Mouse (Mus musculus) heart, embryonic 13.5 days (tissue): ENCODE measurements around the gene Lgals2. TPM values are rescaled to one million over a fixed set of nuclear protein-coding genes. Genes with fewer than 3 reads are reported as not detected.

ENCODE experiments used
- ATAC-seq: fragments of 200-750 bp; cut with Nextera tagmentation; 2 replicates; pipeline ENCODE4 v1.8.0; 2017; ENCODE audit warnings: moderate TSS enrichment; ENCODE audit not compliant: insufficient number of reproducible peaks, low FRiP score, low TSS enrichment; ENCODE audit errors: extremely low read depth
- H3K27ac ChIP-seq: fragments of 300-500 bp; sonication (generic); replicated peaks from 2 replicates; pipeline ENCODE4 v1.5.1; 2015; ENCODE audit warnings: moderate library complexity, mild to moderate bottlenecking, inconsistent platforms
- H3K27me3 ChIP-seq: fragments of 300-500 bp; sonication (generic); replicated peaks from 2 replicates; pipeline ENCODE4 v1.6.1; 2015; ENCODE audit warnings: mild to moderate bottlenecking, inconsistent platforms
- H3K36me3 ChIP-seq: fragments of 300-500 bp; sonication (generic); 2 replicates; pipeline ENCODE4 v1.6.1; 2015; ENCODE audit warnings: mild to moderate bottlenecking, inconsistent platforms
- H3K4me1 ChIP-seq: fragments of 300-500 bp; sonication (generic); 2 replicates; pipeline ENCODE4 v1.6.1; 2015; ENCODE audit warnings: inconsistent platforms
- H3K4me2 ChIP-seq: fragments of 300-500 bp; sonication (generic); 2 replicates; pipeline ENCODE4 v1.6.1; 2015; ENCODE audit warnings: inconsistent platforms, mild to moderate bottlenecking, moderate library complexity
- H3K4me3 ChIP-seq: fragments of 300-500 bp; sonication (generic); 2 replicates; pipeline ENCODE4 v1.5.1; 2015; ENCODE audit warnings: moderate library complexity, mild to moderate bottlenecking, inconsistent platforms
- H3K9ac ChIP-seq: fragments of 300-500 bp; sonication (generic); 2 replicates; pipeline ENCODE4 v1.6.1; 2015; ENCODE audit warnings: inconsistent platforms, mild to moderate bottlenecking, moderate library complexity
- H3K9me3 ChIP-seq: fragments of 300-500 bp; sonication (generic); 2 replicates; pipeline ENCODE4 v1.6.1; 2016; ENCODE audit warnings: inconsistent platforms
- WGBS: fragments of 180-500 bp; shearing (Covaris S2); methylation state at CpG from one replicate; pipeline ENCODE4 v1.1.7; 2015; ENCODE audit warnings: mixed read lengths; 5-methylcytosine and 5-hydroxymethylcytosine counted together
- polyA plus RNA-seq: library from polyadenylated mRNA; unstranded; fragments of >200 nt; fragmentation: Nextera tagmentation; extraction: Ambion mirVana; gene quantifications from 2 replicates; pipeline ENCODE4 v1.2.1, GENCODE M21; 2015

Gene Lgals2
- polyA plus RNA-seq, 1 experiment from 2014 or later: not detected

DNA sequence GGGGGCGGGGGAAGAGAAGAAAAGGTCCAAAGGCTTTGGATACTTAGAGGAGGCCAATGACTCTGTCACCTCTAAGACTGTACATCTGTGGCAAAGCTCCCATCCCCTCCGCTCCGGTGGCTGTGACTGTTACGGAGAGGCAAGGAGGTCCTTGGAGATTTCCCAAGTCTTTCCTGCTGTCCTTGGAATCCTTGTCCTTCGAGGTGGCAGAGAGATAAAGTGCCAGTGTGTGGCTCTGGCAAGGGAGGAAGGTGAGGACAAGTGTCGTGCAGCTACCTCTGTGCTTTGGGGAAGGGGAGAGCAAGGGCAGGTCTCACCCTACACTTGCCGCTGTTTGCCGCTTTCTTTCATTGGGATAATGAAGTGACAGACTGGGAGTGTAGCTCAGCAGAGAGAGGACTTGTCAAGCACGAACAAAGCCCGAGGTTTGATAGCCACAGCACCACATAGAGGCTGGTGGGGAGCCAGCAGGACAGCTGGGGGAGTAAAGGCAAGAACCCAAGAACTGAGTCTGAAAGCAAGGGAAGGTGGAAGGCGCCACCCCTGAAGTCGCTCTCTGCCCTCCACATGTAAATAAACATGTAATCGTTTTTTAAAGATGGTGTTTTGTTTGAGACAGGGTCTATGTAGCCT is 18.6 kb upstream of the Lgals2 start:
- Histone ChIP-seq H3K9me3 (no peaks in the 10 kb centered on the region), H3K27ac (no peak overlapping the region), H3K27me3 (no peaks in the 10 kb centered on the region), H3K4me1 (peaks cover 32% of the 10 kb centered on the region), H3K36me3 (no peaks in the 10 kb centered on the region), H3K4me3 (no peak overlapping the region), H3K4me2 (no peak overlapping the region), H3K9ac (peak overlapping the region; percentile 57; the same call in 1 of the 2 replicates)
- 41% methylated on average over 13 of the region's 13 CpGs for WGBS
- no peak for ATAC-seq

DNA sequence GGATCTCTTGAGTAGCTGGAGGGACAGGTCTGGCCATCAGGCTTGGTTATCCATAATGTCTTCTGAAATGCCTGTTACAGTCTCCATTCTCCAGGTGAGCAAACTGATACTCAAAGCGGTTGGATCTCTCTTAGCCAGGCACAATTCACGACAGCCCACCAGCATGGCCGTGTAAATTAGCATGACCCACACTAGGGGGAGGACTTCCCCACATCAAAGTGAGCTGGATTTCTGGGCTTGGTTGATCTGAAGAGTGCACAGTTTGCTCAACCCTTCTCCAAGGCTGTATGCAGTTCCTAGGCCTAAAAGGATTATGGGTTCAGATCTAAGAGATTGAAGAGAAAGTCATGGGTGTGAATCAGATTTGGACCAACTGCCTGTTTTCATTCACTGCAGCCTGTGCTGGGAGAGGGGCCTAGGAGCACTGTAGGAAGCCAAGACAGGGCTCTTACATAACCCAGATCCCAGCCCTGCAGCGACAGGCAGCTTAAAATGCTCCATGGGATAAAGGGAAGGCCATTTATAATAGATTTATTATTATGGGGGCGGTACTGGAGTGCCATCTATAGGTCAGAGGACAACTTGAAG is 16.8 kb upstream of the Lgals2 start:
- ATAC-seq: no peak
- no peak overlapping the region for H3K4me3 ChIP-seq
- no peaks in the 10 kb centered on the region for H3K36me3 ChIP-seq
- peaks cover 33% of the 10 kb centered on the region for H3K4me1 ChIP-seq
- no peaks in the 10 kb centered on the region for H3K27me3 ChIP-seq
- 47% methylated on average over 5 of the region's 5 CpGs for WGBS
- H3K27ac ChIP-seq: no peak overlapping the region
- H3K9ac ChIP-seq: 0 out of 2 replicates have a peak overlapping the region, but pooled peaks have one; percentile 10
- H3K4me2 ChIP-seq: no peak overlapping the region
- H3K9me3 ChIP-seq: no peaks in the 10 kb centered on the region

DNA sequence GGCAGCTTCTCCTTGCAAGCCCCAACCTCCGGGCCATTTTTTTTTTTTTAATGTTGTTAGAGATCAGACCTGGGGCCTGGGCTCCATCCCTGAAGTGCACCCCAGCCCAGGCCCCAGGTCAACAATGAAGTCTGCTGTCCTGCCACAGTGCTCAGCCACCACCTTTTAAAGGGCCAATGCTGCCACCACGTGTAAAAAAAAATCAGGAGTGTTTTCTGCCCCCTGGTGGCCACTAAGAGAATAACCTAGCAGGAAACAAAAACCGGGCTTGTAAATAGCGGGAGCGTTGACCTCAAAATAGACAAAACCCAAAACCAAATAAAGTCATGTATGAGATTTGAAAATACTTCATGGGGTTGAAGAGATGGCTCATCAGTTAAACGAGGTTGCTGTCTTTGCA is 14.4 kb upstream of the Lgals2 start:
- 25% methylated on average over 6 of the region's 6 CpGs for WGBS
- no peak overlapping the region for H3K4me2 ChIP-seq

DNA sequence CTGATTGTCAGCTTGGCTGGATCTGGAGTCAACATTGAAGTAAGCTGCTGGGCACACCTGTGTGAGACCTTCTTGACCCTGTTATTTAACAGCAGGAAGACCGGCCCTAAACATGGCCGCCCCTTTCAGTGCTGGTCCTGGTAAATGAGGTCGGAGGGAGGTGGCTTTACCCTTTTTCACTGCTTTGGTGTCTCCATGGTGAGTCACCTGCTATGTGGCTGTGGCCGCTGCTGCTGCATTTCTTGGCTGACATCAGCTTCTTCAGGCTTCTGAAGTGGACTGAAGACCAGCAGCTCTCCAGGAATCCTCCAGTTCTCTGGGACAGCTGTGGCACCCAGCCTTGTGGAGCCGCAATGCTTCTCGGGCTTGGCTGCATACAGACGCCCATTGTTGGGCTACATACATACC is 13.5 kb upstream of the Lgals2 start:
- Histone ChIP-seq H3K4me1 (peaks cover 18% of the 10 kb centered on the region), H3K9ac (peak overlapping the region; percentile 6; the same call in 1 of the 2 replicates), H3K27ac (peak overlapping the region; percentile 84), H3K9me3 (no peaks in the 10 kb centered on the region), H3K4me3 (no peak overlapping the region), H3K4me2 (peak overlapping the region; percentile 11; the same call in 1 of the 2 replicates), H3K27me3 (no peaks in the 10 kb centered on the region), H3K36me3 (no peaks in the 10 kb centered on the region)
- no peak for ATAC-seq
- WGBS: 66% methylated on average over 7 of the region's 7 CpGs

More for the DNA sequence above, 14.4 kb upstream of the Lgals2 start:
- peaks cover 17% of the 10 kb centered on the region for H3K4me1 ChIP-seq
- H3K27me3 ChIP-seq: no peaks in the 10 kb centered on the region
- no peak for ATAC-seq
- H3K4me3 ChIP-seq: no peak overlapping the region
- H3K36me3 ChIP-seq: no peaks in the 10 kb centered on the region
- no peak overlapping the region for H3K27ac ChIP-seq
- H3K9ac ChIP-seq: no peak overlapping the region
- no peaks in the 10 kb centered on the region for H3K9me3 ChIP-seq

DNA sequence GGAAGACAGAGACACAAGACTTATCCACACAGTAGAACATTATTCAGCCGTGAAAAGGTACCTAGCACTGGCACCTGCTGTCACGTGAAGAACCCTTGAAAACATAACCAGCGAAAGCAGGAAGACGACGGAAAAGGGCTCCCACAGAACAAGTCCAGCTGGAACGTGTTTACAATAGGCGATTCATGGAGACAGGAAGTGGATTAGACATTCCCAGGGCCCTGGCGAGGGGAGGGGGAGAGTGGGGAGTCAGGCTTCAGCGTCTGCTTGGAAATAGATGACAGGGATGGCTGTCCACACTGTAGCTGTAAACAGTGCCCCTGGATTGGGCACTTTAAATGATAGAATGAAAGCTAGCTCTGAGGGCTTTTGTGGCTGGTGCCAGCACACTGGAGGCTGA is 13.1 kb upstream of the Lgals2 start:
- Histone ChIP-seq H3K4me2 (peak overlapping the region; percentile 11; the same call in 1 of the 2 replicates), H3K27me3 (no peaks in the 10 kb centered on the region), H3K4me1 (peaks cover 19% of the 10 kb centered on the region), H3K36me3 (no peaks in the 10 kb centered on the region), H3K9me3 (no peaks in the 10 kb centered on the region), H3K9ac (peak overlapping the region; percentile 6; the same call in 1 of the 2 replicates), H3K27ac (peak overlapping the region; percentile 84), H3K4me3 (no peak overlapping the region)
- 32% methylated on average over 9 of the region's 9 CpGs for WGBS
- ATAC-seq: no peak

DNA sequence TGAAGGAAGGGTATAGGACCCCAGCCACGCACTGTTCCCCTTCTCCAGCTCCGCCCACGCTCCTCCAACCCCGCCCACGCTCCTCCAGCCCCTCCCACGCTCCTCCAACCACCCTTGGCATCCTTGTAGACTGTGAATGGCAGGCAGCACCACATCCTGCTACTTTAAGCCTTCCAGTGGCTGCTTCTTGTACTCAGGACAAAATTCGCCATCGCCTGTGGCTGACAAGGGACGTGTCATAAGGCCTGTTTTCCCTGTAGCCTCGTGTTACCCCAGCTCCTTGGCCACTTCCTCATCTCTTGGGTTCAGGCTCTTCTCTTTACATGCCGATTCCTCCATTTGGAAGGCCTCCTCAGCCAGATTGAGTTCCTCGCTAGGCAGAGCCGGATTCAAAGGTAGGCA is 8.5 kb upstream of the Lgals2 start:
- Histone ChIP-seq H3K9me3 (no peaks in the 10 kb centered on the region), H3K27ac (no peak overlapping the region), H3K9ac (no peak overlapping the region), H3K4me2 (no peak overlapping the region), H3K27me3 (no peaks in the 10 kb centered on the region), H3K4me3 (no peak overlapping the region), H3K4me1 (peaks cover 29% of the 10 kb centered on the region), H3K36me3 (no peaks in the 10 kb centered on the region)
- WGBS: 49% methylated on average over 13 of the region's 13 CpGs
- ATAC-seq: no peak

DNA sequence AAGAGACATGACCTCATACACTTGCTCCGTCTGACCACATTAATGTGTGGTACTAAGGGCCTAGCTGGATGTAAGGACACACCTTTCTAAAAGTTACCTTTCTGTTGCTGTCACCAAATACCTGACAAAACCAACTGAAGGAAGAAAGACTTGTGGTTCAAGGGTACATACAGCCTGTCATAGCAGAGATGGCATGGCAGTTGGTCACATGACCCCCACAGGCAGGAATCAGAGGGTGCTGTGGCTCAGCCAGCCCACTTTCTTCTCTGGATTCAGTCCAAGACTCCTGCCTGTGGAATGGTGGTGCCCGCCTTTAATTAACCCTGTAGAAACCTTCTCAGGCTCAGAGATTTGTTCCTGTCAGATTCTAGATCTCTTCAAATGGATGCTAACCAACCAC is 7.8 kb upstream of the Lgals2 start:
- Histone ChIP-seq H3K4me1 (peaks cover 25% of the 10 kb centered on the region), H3K4me2 (no peak overlapping the region), H3K9ac (no peak overlapping the region), H3K36me3 (no peaks in the 10 kb centered on the region), H3K27ac (no peak overlapping the region), H3K4me3 (no peak overlapping the region), H3K9me3 (no peaks in the 10 kb centered on the region), H3K27me3 (no peaks in the 10 kb centered on the region)
- whole genome bisulfite sequencing: 48% methylated on average over 2 of the region's 2 CpGs
- ATAC-seq: no peak

DNA sequence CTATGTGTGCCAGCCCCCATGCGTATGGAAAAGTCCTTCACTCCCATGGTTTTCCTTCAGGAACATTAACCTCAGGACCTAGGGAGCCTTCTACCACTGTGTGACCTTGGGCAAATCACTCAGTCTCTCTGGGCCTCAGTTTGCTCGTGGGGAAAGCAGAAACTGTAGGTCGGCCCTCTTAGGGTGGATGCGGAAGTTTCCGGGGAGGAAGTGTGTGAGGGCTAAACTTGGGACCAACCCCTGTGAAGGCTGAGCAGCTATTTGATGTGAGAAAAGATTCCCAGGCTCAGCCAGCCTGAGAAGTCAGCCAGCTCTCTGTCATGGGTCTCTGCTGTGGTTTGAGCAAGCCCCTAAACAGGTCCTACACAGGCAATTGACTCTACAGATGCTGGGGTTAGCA is 7.0 kb upstream of the Lgals2 start:
- H3K9ac ChIP-seq: no peak overlapping the region
- peaks cover 27% of the 10 kb centered on the region for H3K4me1 ChIP-seq
- no peak overlapping the region for H3K4me2 ChIP-seq
- H3K27ac ChIP-seq: no peak overlapping the region; the same call in 1 of the 2 replicates
- no peak overlapping the region for H3K4me3 ChIP-seq
- H3K36me3 ChIP-seq: no peaks in the 10 kb centered on the region
- no peaks in the 10 kb centered on the region for H3K9me3 ChIP-seq
- no peaks in the 10 kb centered on the region for H3K27me3 ChIP-seq
- ATAC-seq: no peak
- 73% methylated on average over 5 of the region's 5 CpGs for WGBS

DNA sequence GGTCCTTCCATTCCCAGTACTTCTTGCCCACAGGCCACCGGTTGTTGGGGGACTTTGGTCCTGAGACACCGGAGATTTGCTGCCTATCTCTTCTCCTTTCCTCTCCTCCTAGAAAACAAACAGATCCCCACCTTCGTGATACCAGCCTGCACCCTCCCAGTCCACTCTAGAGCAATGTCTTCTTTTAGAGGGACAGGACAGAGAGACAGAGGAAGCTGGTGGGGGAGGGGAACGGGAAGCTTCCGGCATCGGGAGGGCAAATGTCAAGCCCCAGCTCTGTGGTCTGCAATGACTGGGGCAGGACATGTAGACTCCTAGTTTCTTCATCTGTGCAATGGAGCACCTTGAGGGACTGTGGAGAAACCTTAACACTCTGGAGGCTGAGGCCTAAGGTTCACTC is 4.4 kb upstream of the Lgals2 start:
- Histone ChIP-seq H3K4me3 (no peak overlapping the region), H3K9me3 (no peaks in the 10 kb centered on the region), H3K36me3 (no peaks in the 10 kb centered on the region), H3K9ac (no peak overlapping the region), H3K4me1 (peaks cover 28% of the 10 kb centered on the region), H3K4me2 (no peak overlapping the region), H3K27ac (no peak overlapping the region), H3K27me3 (no peaks in the 10 kb centered on the region)
- no peak for ATAC-seq
- 35% methylated on average over 6 of the region's 6 CpGs for WGBS

DNA sequence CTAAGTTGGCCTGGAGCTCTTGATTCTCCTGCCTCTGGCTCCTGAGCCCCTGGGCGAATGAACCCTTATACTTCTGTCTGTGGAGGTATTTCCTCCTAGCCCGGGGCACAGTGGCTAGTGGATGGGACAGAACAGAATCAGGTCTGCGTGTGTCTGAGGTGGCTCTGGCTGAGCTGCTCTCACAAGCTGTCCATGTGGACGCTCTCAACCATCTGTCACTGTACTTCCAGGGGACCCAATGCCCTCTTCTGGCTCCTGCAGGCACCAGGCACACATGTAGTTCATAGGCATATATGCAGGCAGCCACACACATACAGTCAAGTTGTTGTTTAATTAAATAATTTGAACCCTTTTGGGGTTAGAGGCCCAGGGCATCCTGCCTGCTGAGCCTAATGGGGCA is 4.0 kb upstream of the Lgals2 start:
- 59% methylated on average over 4 of the region's 4 CpGs for WGBS
- ATAC-seq: no peak
- H3K4me2 ChIP-seq: no peak overlapping the region

DNA sequence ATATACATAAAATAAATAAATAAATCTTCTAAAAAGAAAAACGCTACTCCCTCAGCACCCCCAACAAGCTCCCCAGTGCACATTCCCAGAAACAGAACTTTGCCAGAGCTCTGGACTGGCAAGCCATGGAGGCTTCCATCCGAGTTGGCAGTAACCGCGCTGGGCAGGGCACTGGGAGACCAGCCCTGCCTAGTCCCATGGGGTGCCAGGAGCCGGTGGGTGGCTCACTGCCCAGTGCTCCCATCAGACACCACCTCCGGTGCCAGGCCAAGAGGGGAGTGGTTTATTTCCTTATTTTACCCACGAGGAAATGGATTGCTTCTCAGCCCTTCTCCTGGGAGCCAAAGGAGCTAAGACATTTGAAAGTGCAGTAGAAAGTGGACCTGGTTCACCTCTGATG is 1.7 kb upstream of the Lgals2 start:
- no peaks in the 10 kb centered on the region for H3K36me3 ChIP-seq
- H3K27me3 ChIP-seq: no peaks in the 10 kb centered on the region
- peaks cover 17% of the 10 kb centered on the region for H3K4me1 ChIP-seq
- H3K9ac ChIP-seq: no peak overlapping the region
- no peak for ATAC-seq
- H3K4me3 ChIP-seq: no peak overlapping the region
- no peaks in the 10 kb centered on the region for H3K9me3 ChIP-seq
- H3K27ac ChIP-seq: no peak overlapping the region
- no peak overlapping the region for H3K4me2 ChIP-seq
- 77% methylated on average over 7 of the region's 7 CpGs for WGBS

More for the DNA sequence above, 4.0 kb upstream of the Lgals2 start:
- Histone ChIP-seq H3K4me1 (peaks cover 28% of the 10 kb centered on the region), H3K9me3 (no peaks in the 10 kb centered on the region), H3K27ac (no peak overlapping the region), H3K27me3 (no peaks in the 10 kb centered on the region), H3K36me3 (no peaks in the 10 kb centered on the region), H3K9ac (no peak overlapping the region), H3K4me3 (no peak overlapping the region)
